Mouse (Mus musculus) kidney, postnatal 25 days (tissue): ENCODE measurements around the gene Camk2n1.

Experiments used
- DNase-seq, 2 experiments: peaks; one replicate each; pipeline ENCODE4 v3.0.0; 2021; ENCODE audit warnings: mixed read lengths in 2 of 2

Gene Camk2n1

DNA sequence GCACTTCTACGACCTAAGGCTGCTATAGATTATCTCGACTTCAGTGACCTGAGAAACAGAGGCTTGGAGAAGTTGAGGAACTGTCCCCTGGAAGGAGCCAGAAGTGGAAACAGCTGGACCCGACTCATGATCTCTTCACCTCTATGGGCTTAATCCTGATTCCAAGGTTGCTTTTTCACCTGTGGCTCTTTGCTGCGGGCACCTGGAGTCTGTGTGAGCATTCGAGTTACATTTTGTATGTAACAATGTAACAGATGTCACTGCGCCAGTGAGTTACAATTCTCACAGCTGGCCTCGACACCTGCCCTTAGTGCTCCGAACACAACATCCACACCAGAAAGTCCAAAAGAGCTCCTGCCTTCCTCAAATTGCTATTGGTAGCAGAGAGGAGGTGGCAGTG is 11.3 kb downstream of the Camk2n1 start:
- no peak for DNase-seq

- DNase-seq, result no peak
Observed at GRCm38 (mm10) chr4:138466690-138467089, 12.6 kb downstream of the Camk2n1 start.

DNA sequence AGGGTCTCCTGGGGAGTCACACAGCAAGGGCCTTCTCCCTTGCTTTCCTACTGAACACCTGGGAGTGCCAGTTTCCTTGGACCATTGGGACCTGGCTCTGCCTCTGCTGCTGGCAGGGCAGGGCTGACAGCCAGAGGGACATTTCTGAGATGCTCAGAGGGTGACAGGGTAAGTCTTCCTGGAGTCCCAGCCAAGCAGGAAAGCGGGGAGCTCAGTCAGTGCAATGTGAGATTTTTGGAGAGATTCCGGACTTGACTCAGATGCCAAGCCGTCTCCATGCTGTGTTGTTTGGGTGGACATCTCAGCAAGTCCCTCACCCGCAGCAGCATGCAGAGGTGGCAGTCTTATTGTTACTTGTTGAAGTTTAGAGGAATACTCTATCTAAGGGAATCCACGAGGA is 13.3 kb downstream of the Camk2n1 start:
- peak; percentile 30 to 59 for DNase-seq

- no peak for DNase-seq
Observed at GRCm38 (mm10) chr4:138469080-138469479, 15.0 kb downstream of the Camk2n1 start.

GRCm38 (mm10) chr4:138471241-138471640 is 17.1 kb downstream of the Camk2n1 start:
- DNase-seq, result no peak

DNA sequence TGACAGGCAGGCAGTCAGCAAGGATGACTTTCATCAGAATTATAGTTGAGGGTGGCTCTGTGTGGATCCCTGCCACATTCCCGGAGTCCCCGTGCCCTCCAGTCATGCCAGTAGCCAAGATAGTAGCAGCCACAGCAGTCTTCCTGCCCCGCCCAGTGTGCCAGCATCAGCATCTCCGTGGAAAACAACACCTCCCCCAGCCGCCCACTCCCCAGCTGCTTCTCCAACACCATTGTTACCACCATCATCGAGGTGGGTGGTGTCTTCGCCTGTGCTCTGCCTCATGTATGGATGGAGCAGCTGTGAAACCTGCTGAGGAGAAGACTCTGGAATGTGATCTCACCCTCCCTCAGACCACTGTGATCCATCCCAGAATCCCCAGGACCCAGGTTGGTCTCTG is 25.5 kb downstream of the Camk2n1 start:
- no peak for DNase-seq

DNA sequence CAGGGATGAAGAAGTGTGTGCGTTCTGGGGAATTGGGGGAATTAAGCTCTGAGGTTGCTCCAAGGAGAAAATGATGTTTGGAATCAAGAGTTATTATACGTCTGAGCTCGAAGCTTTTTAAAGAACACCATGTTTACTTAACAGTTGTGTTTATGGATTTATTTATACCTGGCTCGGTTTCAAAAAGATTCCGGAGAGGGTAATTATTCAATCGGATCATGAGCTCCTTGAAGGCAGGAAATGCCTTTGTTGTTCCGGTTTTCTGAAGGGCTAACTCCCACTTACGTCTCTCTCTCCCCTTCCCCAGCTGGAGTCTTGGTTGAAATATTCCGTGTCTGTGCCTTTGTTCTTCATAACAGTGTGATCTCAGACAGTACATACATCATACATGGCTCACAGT is 26.8 kb downstream of the Camk2n1 start:
- no peak for DNase-seq

DNA sequence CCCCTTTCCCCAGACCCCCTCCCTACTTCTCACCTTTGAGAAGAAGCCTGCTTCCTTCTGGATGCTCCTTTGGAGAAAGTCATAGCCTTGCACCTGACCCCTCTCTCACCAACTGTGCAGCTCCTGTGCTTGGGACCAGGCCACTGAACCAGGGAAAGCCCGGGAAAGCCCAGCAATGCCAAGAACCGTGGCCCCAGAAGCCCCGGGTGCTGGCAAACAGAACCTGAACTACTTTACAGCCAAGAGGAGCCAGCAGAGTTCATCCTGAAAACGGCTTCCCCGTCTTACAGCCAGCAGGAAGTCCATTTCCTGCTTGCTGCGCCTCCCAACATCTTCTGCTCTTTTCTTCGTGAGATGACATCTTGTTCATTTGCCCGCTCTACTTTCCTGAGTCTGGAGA is 28.6 kb downstream of the Camk2n1 start:
- DNase-seq, result no peak

- no peak for DNase-seq
Observed at GRCm38 (mm10) chr4:138488241-138488640, 34.1 kb downstream of the Camk2n1 start.

- no peak for DNase-seq
Observed at GRCm38 (mm10) chr4:138491088-138491487, 37.0 kb downstream of the Camk2n1 start.

GRCm38 (mm10) chr4:138493161-138494001 is 39.3 kb downstream of the Camk2n1 start:
- DNase-seq, result peak; percentile 74 to 80

DNA sequence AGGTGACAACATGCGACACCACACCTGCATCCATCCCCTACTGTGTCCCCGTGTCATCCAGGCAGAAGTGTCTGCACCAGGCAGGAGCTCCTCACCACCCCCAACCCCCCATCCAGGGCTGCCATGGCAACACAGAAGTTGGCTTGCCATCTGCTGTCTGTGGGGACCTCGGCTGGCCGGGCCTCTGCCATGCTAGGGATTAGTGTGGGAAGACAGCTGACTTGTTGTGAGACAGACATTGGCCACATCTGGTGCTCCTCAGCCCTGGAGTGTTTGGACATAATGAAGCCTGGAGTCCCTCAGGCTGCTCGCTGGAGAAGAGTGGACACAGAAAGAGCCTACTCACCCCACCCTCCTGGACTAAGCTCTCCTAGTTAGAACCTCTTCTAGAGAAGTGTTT is 40.8 kb downstream of the Camk2n1 start:
- DNase-seq, result no peak

DNA sequence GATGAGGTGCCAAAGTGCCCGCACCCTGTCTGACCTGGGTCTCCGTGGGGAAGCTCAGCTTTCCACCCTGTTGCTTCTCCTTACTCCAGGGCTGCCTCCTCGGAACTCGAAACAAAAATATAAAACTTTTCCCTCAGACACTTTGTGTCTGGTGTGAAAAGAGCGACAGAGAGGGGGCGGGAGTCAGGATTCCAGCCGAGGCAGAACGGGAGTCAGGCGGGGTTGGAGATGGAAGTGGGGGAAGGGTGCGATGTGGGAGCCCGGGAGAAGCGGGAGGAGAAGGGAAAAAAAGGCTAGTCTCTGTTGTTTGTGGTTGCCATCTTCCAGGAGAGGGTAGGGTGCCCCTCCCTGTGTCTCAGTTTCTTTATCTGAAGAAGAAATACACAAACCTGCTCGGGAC is 41.7 kb downstream of the Camk2n1 start:
- peak; percentile 48 to 56 for DNase-seq

GRCm38 (mm10) chr4:138496746-138497520 is 42.8 kb downstream of the Camk2n1 start:
- DNase-seq, result peak in 1 of 2 experiments; percentile 27

- no peak for DNase-seq
Observed at GRCm38 (mm10) chr4:138499856-138500645, 45.9 kb downstream of the Camk2n1 start.

- no peak for DNase-seq
Observed at GRCm38 (mm10) chr4:138501048-138501447, 46.9 kb downstream of the Camk2n1 start.

DNA sequence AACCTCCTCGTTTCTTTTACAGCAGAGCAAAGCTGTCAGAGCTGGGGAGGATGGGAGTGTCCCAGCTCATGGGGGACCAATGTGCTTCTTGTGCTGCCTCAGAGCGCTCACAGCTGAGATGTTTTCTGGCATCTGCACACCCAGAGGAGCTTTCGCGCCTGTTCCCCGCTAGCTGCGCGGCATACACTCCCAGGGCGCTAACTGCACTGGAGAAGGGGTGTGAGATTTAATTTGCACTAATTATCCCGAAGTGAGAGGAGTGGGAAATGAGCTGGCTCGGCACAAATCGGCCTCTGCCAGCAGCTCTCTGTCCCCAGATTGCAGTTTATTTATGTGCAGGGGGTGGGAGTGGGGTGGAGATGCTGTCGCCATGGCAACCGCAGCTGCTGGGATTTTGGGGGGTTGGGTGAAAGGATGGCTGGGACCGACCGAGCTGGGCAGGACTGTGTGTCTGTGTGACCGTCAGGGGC is 50.6 kb downstream of the Camk2n1 start:
- DNase-seq, result peak in 1 of 2 experiments; percentile 15

GRCm38 (mm10) chr4:138505171-138505870 is 51.2 kb downstream of the Camk2n1 start:
- peak in 1 of 2 experiments; percentile 65 for DNase-seq

- DNase-seq, result no peak
Observed at GRCm38 (mm10) chr4:138507903-138508302, 53.8 kb downstream of the Camk2n1 start.
